Mouse (Mus musculus) embryonic facial prominence, embryonic 10.5 days (tissue): ENCODE data around the gene Vezf1. TPM values are rescaled to one million over a fixed set of nuclear protein-coding genes. Genes with fewer than 3 reads are reported as not detected.
"Not testable (repeated sequence)": the region's sequence is repeated elsewhere in the genome, so short reads cannot be mapped to it uniquely, and the experiment has no call there.

Experiments used
- DNase-seq: peaks from one replicate; pipeline ENCODE4 v3.0.0-alpha.2; 2017; ENCODE audit warnings: low spot score
- H3K27ac ChIP-seq: fragments of 300-500 bp; sonication (generic); replicated peaks from 2 replicates; pipeline ENCODE4 v1.5.1; 2016; ENCODE audit warnings: mild to moderate bottlenecking
- H3K27me3 ChIP-seq: fragments of 300-500 bp; sonication (generic); replicated peaks from 2 replicates; pipeline ENCODE4 v1.6.1; 2016; ENCODE audit warnings: low read depth, mild to moderate bottlenecking; ENCODE audit not compliant: poor library complexity, severe bottlenecking
- H3K36me3 ChIP-seq: fragments of 300-500 bp; sonication (generic); replicated peaks from 2 replicates; pipeline ENCODE4 v1.6.1; 2016; ENCODE audit warnings: mild to moderate bottlenecking, moderate library complexity
- H3K4me1 ChIP-seq: fragments of 300-500 bp; sonication (generic); 2 replicates; pipeline ENCODE4 v1.6.1; 2016
- H3K4me3 ChIP-seq: fragments of 300-500 bp; sonication (generic); 2 replicates; pipeline ENCODE4 v1.5.1; 2016; ENCODE audit warnings: mild to moderate bottlenecking, moderate library complexity
- H3K9me3 ChIP-seq: fragments of 300-500 bp; sonication (generic); 2 replicates; pipeline ENCODE4 v1.6.1; 2016; ENCODE audit warnings: mild to moderate bottlenecking
- WGBS: fragments of 180-500 bp; shearing (Covaris S2); methylation state at CpG from one replicate; pipeline ENCODE4 v1.1.7; 2016; 5-methylcytosine and 5-hydroxymethylcytosine counted together
- polyA plus RNA-seq: library from polyadenylated mRNA; unstranded; fragments of >200 nt; fragmentation: Nextera tagmentation; extraction: Ambion mirVana; gene quantifications from 2 replicates; pipeline ENCODE4 v1.2.1, GENCODE M21; 2016

Vezf1 gene
- polyA plus RNA-seq, 1 experiment from 2014 or later: 60.0 TPM

GRCm38 (mm10) chr11:88045159-88045558, 22.9 kb upstream of the Vezf1 start:
- H3K4me3 ChIP-seq, H3K27me3 ChIP-seq, H3K9me3 ChIP-seq, DNase-seq, H3K27ac ChIP-seq: not testable (repeated sequence)
- WGBS: 97% methylated on average over 3 of the region's 3 CpGs
- Histone ChIP-seq H3K4me1 (peaks cover 25% of the 10 kb centered on the region), H3K36me3 (peaks cover 42% of the 10 kb centered on the region)

- 94% methylated on average over 4 of the region's 4 CpGs for WGBS
- H3K4me1 ChIP-seq: peaks cover 32% of the 10 kb centered on the region
- H3K27ac ChIP-seq: 0 out of 2 replicates have a peak overlapping the region, but pooled peaks have one; percentile 100
- peaks cover 43% of the 10 kb centered on the region for H3K36me3 ChIP-seq
- peak overlapping the region; percentile 99 for H3K4me3 ChIP-seq
- DNase-seq: no peak
- H3K9me3 ChIP-seq: no peaks in the 10 kb centered on the region
- no peaks in the 10 kb centered on the region for H3K27me3 ChIP-seq
These were observed 22.2 kb upstream of the Vezf1 start for GRCm38 (mm10) chr11:88045878-88046277.

GRCm38 (mm10) chr11:88046323-88046937, 21.6 kb upstream of the Vezf1 start:
- Histone ChIP-seq H3K36me3 (peaks cover 45% of the 10 kb centered on the region), H3K4me3 (peak overlapping the region; percentile 99), H3K27me3 (no peaks in the 10 kb centered on the region), H3K27ac (peak overlapping the region; percentile 100), H3K4me1 (peaks cover 35% of the 10 kb centered on the region), H3K9me3 (no peaks in the 10 kb centered on the region)
- 67% methylated on average over 17 of the region's 17 CpGs for WGBS
- no peak for DNase-seq

GRCm38 (mm10) chr11:88046944-88047794, 20.9 kb upstream of the Vezf1 start, which contains the start of gene Srsf1:
TSS of gene Srsf1 (plus strand) at chr11:88047373.
- Histone ChIP-seq H3K36me3 (peaks cover 45% of the 10 kb centered on the region), H3K9me3 (no peaks in the 10 kb centered on the region), H3K27ac (peak within 1 kb of the TSS; percentile 100), H3K4me1 (peaks cover 36% of the 10 kb centered on the region), H3K27me3 (no peaks in the 10 kb centered on the region), H3K4me3 (peak within 1 kb of the TSS; percentile 99)
- WGBS: under 1% methylated on average over 60 of the region's 60 CpGs
- DNase-seq: peak; percentile 100

GRCm38 (mm10) chr11:88047871-88048531, 20.1 kb upstream of the Vezf1 start:
- peaks cover 45% of the 10 kb centered on the region for H3K36me3 ChIP-seq
- H3K9me3 ChIP-seq: no peaks in the 10 kb centered on the region
- H3K4me1 ChIP-seq: peaks cover 41% of the 10 kb centered on the region
- DNase-seq: peak; percentile 82
- H3K27me3 ChIP-seq: no peaks in the 10 kb centered on the region
- H3K27ac ChIP-seq: peak overlapping the region; percentile 100
- H3K4me3 ChIP-seq: peak overlapping the region; percentile 99
- under 1% methylated on average over 76 of the region's 76 CpGs for WGBS

GRCm38 (mm10) chr11:88048961-88049670, 19.0 kb upstream of the Vezf1 start:
- H3K27ac ChIP-seq: peak overlapping the region; percentile 100

GRCm38 (mm10) chr11:88049732-88050131, 18.3 kb upstream of the Vezf1 start:
- H3K36me3 ChIP-seq: peaks cover 60% of the 10 kb centered on the region
- DNase-seq: no peak

More at GRCm38 (mm10) chr11:88048961-88049670, 19.0 kb upstream of the Vezf1 start:
- H3K4me1 ChIP-seq: peaks cover 41% of the 10 kb centered on the region
- no peak for DNase-seq
- no peaks in the 10 kb centered on the region for H3K27me3 ChIP-seq
- WGBS: 38% methylated on average over 26 of the region's 26 CpGs
- peak overlapping the region; percentile 99 for H3K4me3 ChIP-seq
- H3K9me3 ChIP-seq: no peaks in the 10 kb centered on the region
- H3K36me3 ChIP-seq: peaks cover 54% of the 10 kb centered on the region

GRCm38 (mm10) chr11:88052638-88053037, 15.4 kb upstream of the Vezf1 start:
- Histone ChIP-seq H3K27ac (no peak overlapping the region), H3K36me3 (peaks cover 69% of the 10 kb centered on the region), H3K4me3 (no peak overlapping the region), H3K9me3 (no peaks in the 10 kb centered on the region), H3K27me3 (no peaks in the 10 kb centered on the region), H3K4me1 (peaks cover 28% of the 10 kb centered on the region)
- no peak for DNase-seq
- 85% methylated on average over 4 of the region's 4 CpGs for WGBS

More at GRCm38 (mm10) chr11:88049732-88050131, 18.3 kb upstream of the Vezf1 start:
- Histone ChIP-seq H3K27me3 (no peaks in the 10 kb centered on the region), H3K27ac (no peak overlapping the region), H3K4me3 (peak overlapping the region; percentile 99), H3K9me3 (no peaks in the 10 kb centered on the region), H3K4me1 (peaks cover 41% of the 10 kb centered on the region)

- peaks cover 68% of the 10 kb centered on the region for H3K36me3 ChIP-seq
- H3K9me3 ChIP-seq: no peaks in the 10 kb centered on the region
- 70% methylated on average over 3 of the region's 3 CpGs for WGBS
- H3K4me3 ChIP-seq: no peak overlapping the region
- H3K27me3 ChIP-seq: no peaks in the 10 kb centered on the region
- no peak for DNase-seq
- H3K27ac ChIP-seq: no peak overlapping the region
- H3K4me1 ChIP-seq: peaks cover 28% of the 10 kb centered on the region
These were observed 14.3 kb upstream of the Vezf1 start for GRCm38 (mm10) chr11:88053821-88054220.

- H3K9me3 ChIP-seq: no peaks in the 10 kb centered on the region
These were observed 13.5 kb upstream of the Vezf1 start for GRCm38 (mm10) chr11:88054589-88054988.

GRCm38 (mm10) chr11:88055777-88056176, 12.3 kb upstream of the Vezf1 start:
- WGBS: 88% methylated on average over 2 of the region's 2 CpGs
- no peak for DNase-seq
- peaks cover 10% of the 10 kb centered on the region for H3K4me1 ChIP-seq
- no peak overlapping the region for H3K4me3 ChIP-seq
- H3K27ac ChIP-seq: no peak overlapping the region
- no peaks in the 10 kb centered on the region for H3K27me3 ChIP-seq
- no peaks in the 10 kb centered on the region for H3K9me3 ChIP-seq
- H3K36me3 ChIP-seq: peaks cover 48% of the 10 kb centered on the region

More at GRCm38 (mm10) chr11:88054589-88054988, 13.5 kb upstream of the Vezf1 start:
- Histone ChIP-seq H3K4me1 (peaks cover 22% of the 10 kb centered on the region), H3K27me3 (no peaks in the 10 kb centered on the region), H3K4me3 (no peak overlapping the region), H3K27ac (no peak overlapping the region), H3K36me3 (peaks cover 60% of the 10 kb centered on the region)
- WGBS: 90% methylated on average over 1 of the region's 1 CpGs
- DNase-seq: peak; percentile 60

GRCm38 (mm10) chr11:88057788-88058187, 10.3 kb upstream of the Vezf1 start:
- Histone ChIP-seq H3K4me3 (no peak overlapping the region), H3K27me3 (no peaks in the 10 kb centered on the region), H3K27ac (no peak overlapping the region), H3K36me3 (peaks cover 28% of the 10 kb centered on the region), H3K9me3 (no peaks in the 10 kb centered on the region), H3K4me1 (no peaks in the 10 kb centered on the region)
- no peak for DNase-seq
- WGBS: 80% methylated on average over 2 of the region's 2 CpGs
